Mouse (Mus musculus) liver, embryonic 13.5 days (tissue): ENCODE data around the gene Rasip1. TPM values are rescaled to one million over a fixed set of nuclear protein-coding genes. Genes with fewer than 3 reads are reported as not detected.
A peak's percentile ranks its signal among the peaks of the same experiment; 100 is the strongest.

Experiments
- ATAC-seq: fragments of 200-750 bp; cut with Nextera tagmentation; 2 replicates; pipeline ENCODE4 v1.8.0; 2017; ENCODE audit warnings: low read depth, mild to moderate bottlenecking, moderate number of reproducible peaks, moderate library complexity
- DNase-seq: peaks from one replicate; pipeline ENCODE4 v3.0.0; 2022
- H3K27ac ChIP-seq: fragments of 300-500 bp; sonication (generic); 2 replicates; pipeline ENCODE4 v1.5.1; 2015; ENCODE audit warnings: moderate library complexity, mild to moderate bottlenecking, inconsistent platforms
- H3K27me3 ChIP-seq: fragments of 300-500 bp; sonication (generic); 2 replicates; pipeline ENCODE4 v1.6.1; 2015; ENCODE audit warnings: mild to moderate bottlenecking, inconsistent platforms
- H3K36me3 ChIP-seq: fragments of 300-500 bp; sonication (generic); 2 replicates; pipeline ENCODE4 v1.6.1; 2015; ENCODE audit warnings: mild to moderate bottlenecking, inconsistent platforms
- H3K4me1 ChIP-seq: fragments of 300-500 bp; sonication (generic); replicated peaks from 2 replicates; pipeline ENCODE4 v1.6.1; 2015; ENCODE audit warnings: inconsistent platforms
- H3K4me2 ChIP-seq: fragments of 300-500 bp; sonication (generic); 2 replicates; pipeline ENCODE4 v1.6.1; 2015; ENCODE audit warnings: inconsistent platforms, mild to moderate bottlenecking, moderate library complexity
- H3K4me3 ChIP-seq: fragments of 300-500 bp; sonication (generic); replicated peaks from 2 replicates; pipeline ENCODE4 v1.5.1; 2015; ENCODE audit warnings: mild to moderate bottlenecking, inconsistent platforms
- H3K9ac ChIP-seq: fragments of 300-500 bp; sonication (generic); 2 replicates; pipeline ENCODE4 v1.6.1; 2015; ENCODE audit warnings: mild to moderate bottlenecking, inconsistent platforms
- H3K9me3 ChIP-seq: fragments of 300-500 bp; sonication (generic); replicated peaks from 2 replicates; pipeline ENCODE4 v1.6.1; 2016; ENCODE audit warnings: inconsistent platforms
- WGBS: fragments of 180-500 bp; shearing (Covaris S2); methylation state at CpG from one replicate; pipeline ENCODE4 v1.1.7; 2015; ENCODE audit not compliant: insufficient replicate concordance; 5-methylcytosine and 5-hydroxymethylcytosine counted together
- polyA plus RNA-seq: library from polyadenylated mRNA; unstranded; fragments of >200 nt; fragmentation: Nextera tagmentation; extraction: Ambion mirVana; gene quantifications from 2 replicates; pipeline ENCODE4 v1.2.1, GENCODE M21; 2015

Gene Rasip1
- polyA plus RNA-seq, 1 experiment from 2014 or later, result 2.4 TPM

- WGBS, result 76% methylated on average over 14 of the region's 14 CpGs
- no peak for ATAC-seq
- H3K27ac ChIP-seq, result no peak overlapping the region
- H3K4me1 ChIP-seq, result peaks cover 19% of the 10 kb centered on the region
- H3K27me3 ChIP-seq, result 0 out of 2 replicates have a peak, but pooled peaks cover 7% of the 10 kb centered on the region
- H3K36me3 ChIP-seq, result no peaks in the 10 kb centered on the region
- no peak overlapping the region for H3K4me2 ChIP-seq
- H3K9me3 ChIP-seq, result no peaks in the 10 kb centered on the region
- H3K9ac ChIP-seq, result no peak overlapping the region
- DNase-seq, result no peak
- H3K4me3 ChIP-seq, result no peak overlapping the region
These were observed 51.2 kb downstream of the Rasip1 start for GRCm38 (mm10) chr7:45678513-45678912.

DNA sequence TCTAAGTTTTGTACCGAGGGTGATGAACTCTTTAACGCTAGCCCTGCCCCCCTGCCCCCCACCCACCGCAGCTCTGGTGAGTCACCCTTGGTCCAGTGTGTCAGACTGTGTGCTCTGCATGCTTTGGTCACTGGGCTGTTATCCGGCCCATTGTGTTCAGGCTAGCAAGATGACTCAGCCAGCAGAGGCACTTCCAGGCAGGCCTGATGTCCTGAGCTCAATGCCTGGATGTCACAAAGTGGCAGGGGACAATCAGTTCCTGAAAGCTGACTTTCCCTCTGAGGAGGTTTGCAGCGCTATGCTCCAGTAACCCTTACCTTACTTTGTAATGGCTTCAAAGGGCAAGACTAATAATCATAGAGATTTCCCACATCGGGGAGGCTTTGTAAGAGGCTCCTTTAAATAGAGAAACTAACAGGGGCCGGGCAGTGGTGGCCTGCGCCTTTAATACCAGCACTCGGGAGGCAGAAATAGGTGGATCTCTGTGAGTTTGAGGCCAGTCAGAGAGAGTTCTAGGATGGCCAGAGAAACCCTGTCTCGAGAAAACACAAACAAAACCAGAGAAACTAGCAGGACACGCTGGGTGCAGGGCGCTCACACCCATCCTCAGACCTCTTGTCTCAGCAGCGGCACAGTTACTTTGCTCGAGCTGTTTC is 52.8 kb downstream of the Rasip1 start:
- H3K27me3 ChIP-seq, result 0 out of 2 replicates have a peak, but pooled peaks cover 8% of the 10 kb centered on the region
- ATAC-seq (no peak), DNase-seq (no peak)
- no peak overlapping the region for H3K27ac ChIP-seq
- peaks cover 19% of the 10 kb centered on the region for H3K4me1 ChIP-seq
- WGBS, result 65% methylated on average over 14 of the region's 14 CpGs
- H3K4me2 ChIP-seq, result no peak overlapping the region
- no peak overlapping the region for H3K4me3 ChIP-seq
- no peaks in the 10 kb centered on the region for H3K36me3 ChIP-seq
- no peaks in the 10 kb centered on the region for H3K9me3 ChIP-seq
- H3K9ac ChIP-seq, result no peak overlapping the region

DNA sequence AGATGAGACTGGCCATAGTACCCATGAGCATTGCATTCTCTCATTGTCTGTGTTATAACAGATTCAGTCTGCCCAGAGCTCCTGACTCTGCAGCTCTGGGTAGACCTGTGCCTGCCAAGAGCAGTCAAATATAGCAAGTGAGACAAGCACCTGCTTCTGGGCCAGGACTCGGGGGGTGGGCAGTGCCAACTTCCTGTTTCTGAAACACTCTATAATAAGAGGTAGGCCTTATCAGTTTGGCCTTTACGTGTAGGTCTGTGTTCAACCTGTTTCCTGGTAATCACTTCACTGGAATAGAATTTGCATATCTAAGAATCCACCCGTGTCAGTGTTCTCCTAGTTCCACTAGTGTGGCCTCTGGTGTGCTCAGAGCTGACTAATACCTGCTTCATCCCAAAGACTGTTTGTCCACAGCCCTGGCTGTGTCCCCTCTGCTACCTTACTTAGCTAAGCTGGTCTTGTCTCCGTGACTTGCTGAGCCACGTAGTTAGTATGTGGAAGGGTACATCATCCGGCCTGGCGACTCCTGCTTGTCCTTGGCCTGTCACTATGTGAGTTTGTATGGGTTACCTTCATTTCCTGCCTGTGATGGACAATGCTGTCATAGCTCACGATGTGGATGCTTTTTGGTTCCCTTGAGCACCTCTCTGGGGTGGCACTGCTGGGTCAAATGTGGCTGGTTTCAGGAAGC is 53.9 kb downstream of the Rasip1 start:
- Histone ChIP-seq H3K27ac (no peak overlapping the region), H3K27me3 (0 out of 2 replicates have a peak, but pooled peaks cover 5% of the 10 kb centered on the region), H3K36me3 (no peaks in the 10 kb centered on the region), H3K4me3 (no peak overlapping the region), H3K9me3 (no peaks in the 10 kb centered on the region), H3K9ac (no peak overlapping the region), H3K4me1 (peaks cover 22% of the 10 kb centered on the region), H3K4me2 (no peak overlapping the region)
- WGBS, result 46% methylated on average over 8 of the region's 8 CpGs
- ATAC-seq, result no peak
- no peak for DNase-seq

GRCm38 (mm10) chr7:45682144-45683126 is 55.1 kb downstream of the Rasip1 start:
- Histone ChIP-seq H3K36me3 (no peaks in the 10 kb centered on the region), H3K27me3 (peaks cover 5% of the 10 kb centered on the region; the same call in 1 of the 2 replicates), H3K27ac (no peak overlapping the region), H3K4me2 (peak overlapping the region; percentile 37), H3K9ac (peak overlapping the region; percentile 44; the same call in 1 of the 2 replicates), H3K4me1 (peaks cover 22% of the 10 kb centered on the region), H3K4me3 (no peak overlapping the region), H3K9me3 (no peaks in the 10 kb centered on the region)
- ATAC-seq (peak; percentile 54), DNase-seq (peak; percentile 54)
- WGBS, result 24% methylated on average over 14 of the region's 14 CpGs

DNA sequence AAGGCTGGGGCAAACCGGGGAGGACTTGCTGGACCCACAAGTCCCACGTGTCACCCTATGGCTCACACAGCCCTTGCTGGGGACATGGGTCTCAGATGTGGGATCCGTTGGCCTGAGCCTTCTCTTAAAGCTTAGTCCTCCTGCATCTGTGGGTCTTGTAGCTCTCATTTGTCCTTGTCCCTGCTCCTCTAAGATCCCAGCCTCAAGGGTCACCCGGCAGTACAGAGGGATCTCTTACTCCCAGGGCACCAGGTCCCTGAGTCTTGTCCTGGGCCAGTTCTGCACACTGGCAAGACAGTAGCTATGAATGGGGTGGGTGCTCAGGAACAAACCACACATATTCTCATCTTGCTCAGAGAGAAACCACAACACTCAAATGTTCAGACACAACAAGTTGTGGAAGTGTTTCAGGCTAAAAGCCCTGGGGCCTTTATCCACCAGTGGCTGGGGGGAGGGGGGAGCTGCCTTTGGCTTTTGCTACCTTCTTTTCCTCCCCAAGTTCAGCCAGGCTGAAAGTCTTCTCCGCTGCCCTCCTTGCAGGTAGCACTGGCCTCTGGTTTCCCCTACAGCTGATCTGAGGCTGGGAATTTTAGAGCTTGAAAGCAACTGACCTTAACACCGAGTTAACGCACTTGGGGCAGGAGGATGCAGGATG is 56.2 kb downstream of the Rasip1 start, which contains the start of gene Ntn5:
Gene Ntn5 (plus strand): TSS at position 627 of the 655 bp plus-strand sequence.
- Histone ChIP-seq H3K4me1 (peaks cover 22% of the 10 kb centered on the region), H3K9ac (no peak within 1 kb of the TSS), H3K36me3 (no peaks in the 10 kb centered on the region), H3K4me2 (no peak within 1 kb of the TSS), H3K9me3 (no peaks in the 10 kb centered on the region), H3K27me3 (peaks cover 5% of the 10 kb centered on the region; the same call in 1 of the 2 replicates), H3K27ac (no peak within 1 kb of the TSS), H3K4me3 (no peak within 1 kb of the TSS)
- ATAC-seq, result no peak
- WGBS, result 66% methylated on average over 7 of the region's 7 CpGs
- no peak for DNase-seq

GRCm38 (mm10) chr7:45685811-45686210 is 58.5 kb downstream of the Rasip1 start:
- H3K4me2 ChIP-seq, result no peak overlapping the region
- no peak overlapping the region for H3K9ac ChIP-seq
- no peaks in the 10 kb centered on the region for H3K36me3 ChIP-seq
- H3K27ac ChIP-seq, result no peak overlapping the region
- WGBS, result 51% methylated on average over 10 of the region's 10 CpGs
- peaks cover 5% of the 10 kb centered on the region; the same call in 1 of the 2 replicates for H3K27me3 ChIP-seq
- H3K9me3 ChIP-seq, result no peaks in the 10 kb centered on the region
- H3K4me1 ChIP-seq, result peaks cover 31% of the 10 kb centered on the region
- no peak overlapping the region for H3K4me3 ChIP-seq
- no peak for ATAC-seq
- DNase-seq, result no peak

- Histone ChIP-seq H3K9me3 (no peaks in the 10 kb centered on the region), H3K27me3 (peaks cover 5% of the 10 kb centered on the region; the same call in 1 of the 2 replicates), H3K4me1 (peaks cover 21% of the 10 kb centered on the region), H3K27ac (no peak overlapping the region), H3K36me3 (no peaks in the 10 kb centered on the region), H3K4me3 (no peak overlapping the region), H3K4me2 (no peak overlapping the region), H3K9ac (no peak overlapping the region)
- ATAC-seq (no peak), DNase-seq (no peak)
- WGBS, result 58% methylated on average over 3 of the region's 3 CpGs
These were observed 59.6 kb downstream of the Rasip1 start for GRCm38 (mm10) chr7:45686841-45687240.

Other genes starting within 250 kb of the Rasip1 start
- 108 and 129 TPM in 2 replicates for gene Snrnp70, start 231.7 kb upstream of the Rasip1 start, polyA plus RNA-seq
- gene Kcna7, start 221.8 kb upstream of the Rasip1 start, polyA plus RNA-seq, result not detected in 2 replicates
- 0.35 and 0.37 TPM in 2 replicates for gene Ntf5, start 213.8 kb upstream of the Rasip1 start, polyA plus RNA-seq
- not detected in 2 replicates for gene Lhb, start 206.7 kb upstream of the Rasip1 start, polyA plus RNA-seq
- 4.1 and 5.1 TPM in 2 replicates for gene Gys1, start 192.6 kb upstream of the Rasip1 start, polyA plus RNA-seq
- 111 and 119 TPM in 2 replicates for gene Ruvbl2, start 189.4 kb upstream of the Rasip1 start, polyA plus RNA-seq
- 7,621 and 8,262 TPM in 2 replicates for gene Ftl1, start 167.6 kb upstream of the Rasip1 start, polyA plus RNA-seq
- gene Bax, start 160.6 kb upstream of the Rasip1 start, polyA plus RNA-seq, result 104 and 106 TPM in 2 replicates
- gene Tulp2, start 145.6 kb upstream of the Rasip1 start, polyA plus RNA-seq, result 0.80 and 0.87 TPM in 2 replicates
- not detected in 2 replicates for gene Gm45808, start 140.7 kb upstream of the Rasip1 start, polyA plus RNA-seq
- gene Dhdh, start 138.7 kb upstream of the Rasip1 start, polyA plus RNA-seq, result 2.0 and 2.2 TPM in 2 replicates
- 110 and 127 TPM in 2 replicates for gene Nucb1, start 117.1 kb upstream of the Rasip1 start, polyA plus RNA-seq
- 180 and 197 TPM in 2 replicates for gene Ppp1r15a, start 101.2 kb upstream of the Rasip1 start, polyA plus RNA-seq
- gene Plekha4, start 101.2 kb upstream of the Rasip1 start, polyA plus RNA-seq, result 0.43 and 0.52 TPM in 2 replicates
- gene Hsd17b14, start 72.6 kb upstream of the Rasip1 start, polyA plus RNA-seq, result 1.3 and 1.9 TPM in 2 replicates
- 44.1 and 45.4 TPM in 2 replicates for gene Bcat2, start 57.3 kb upstream of the Rasip1 start, polyA plus RNA-seq
- gene Fgf21, start 12.0 kb upstream of the Rasip1 start, polyA plus RNA-seq, result not detected in 2 replicates
- not detected in 2 replicates for gene Fut1, start 10.2 kb upstream of the Rasip1 start, polyA plus RNA-seq
- 0.10 TPM in 1 of 2 replicates, not detected in the other for gene Izumo1, start 5.7 kb upstream of the Rasip1 start, polyA plus RNA-seq
- 0.46 and 0.51 TPM in 2 replicates for gene Mamstr, start 12.5 kb downstream of the Rasip1 start, polyA plus RNA-seq
- gene Fut2, start 38.9 kb downstream of the Rasip1 start, polyA plus RNA-seq, result 0.05 and 0.06 TPM in 2 replicates
- not detected in 2 replicates for gene Ntn5, start 56.5 kb downstream of the Rasip1 start, polyA plus RNA-seq
- gene Sec1, start 66.9 kb downstream of the Rasip1 start, polyA plus RNA-seq, result 0.07 TPM in 1 of 2 replicates, not detected in the other
- 0.34 and 0.44 TPM in 2 replicates for gene Car11, start 72.4 kb downstream of the Rasip1 start, polyA plus RNA-seq
- 0.43 and 0.64 TPM in 2 replicates for gene Dbp, start 77.6 kb downstream of the Rasip1 start, polyA plus RNA-seq
- gene Rpl18, start 88.0 kb downstream of the Rasip1 start, polyA plus RNA-seq, result 761 and 840 TPM in 2 replicates
- gene Sphk2, start 90.5 kb downstream of the Rasip1 start, polyA plus RNA-seq, result 11.4 and 11.7 TPM in 2 replicates
- 0.37 and 0.47 TPM in 2 replicates for gene Fam83e, start 93.7 kb downstream of the Rasip1 start, polyA plus RNA-seq
- gene Spaca4, start 98.3 kb downstream of the Rasip1 start, polyA plus RNA-seq, result not detected in 2 replicates
- not detected in 2 replicates for gene Lmtk3, start 156.2 kb downstream of the Rasip1 start, polyA plus RNA-seq
- 0.45 and 0.68 TPM in 2 replicates for gene Sult2b1, start 157.2 kb downstream of the Rasip1 start, polyA plus RNA-seq
- gene Cyth2, start 187.1 kb downstream of the Rasip1 start, polyA plus RNA-seq, result 36.1 and 36.6 TPM in 2 replicates
- gene Kcnj14, start 197.3 kb downstream of the Rasip1 start, polyA plus RNA-seq, result 0.12 and 0.23 TPM in 2 replicates
- gene Grwd1, start 203.5 kb downstream of the Rasip1 start, polyA plus RNA-seq, result 48.4 and 49.2 TPM in 2 replicates
- gene Kdelr1, start 245.3 kb downstream of the Rasip1 start, polyA plus RNA-seq, result 22.9 and 23.8 TPM in 2 replicates